Mouse (Mus musculus) heart, embryonic 13.5 days (tissue): ENCODE results near the gene Rpusd4. TPM values are rescaled to one million over a fixed set of nuclear protein-coding genes. Genes with fewer than 3 reads are reported as not detected.

Experiments used
- ATAC-seq: fragments of 200-750 bp; cut with Nextera tagmentation; 2 replicates; pipeline ENCODE4 v1.8.0; 2017; ENCODE audit warnings: moderate TSS enrichment; ENCODE audit not compliant: insufficient number of reproducible peaks, low FRiP score, low TSS enrichment; ENCODE audit errors: extremely low read depth
- H3K27ac ChIP-seq: fragments of 300-500 bp; sonication (generic); replicated peaks from 2 replicates; pipeline ENCODE4 v1.5.1; 2015; ENCODE audit warnings: moderate library complexity, mild to moderate bottlenecking, inconsistent platforms
- H3K27me3 ChIP-seq: fragments of 300-500 bp; sonication (generic); replicated peaks from 2 replicates; pipeline ENCODE4 v1.6.1; 2015; ENCODE audit warnings: mild to moderate bottlenecking, inconsistent platforms
- H3K36me3 ChIP-seq: fragments of 300-500 bp; sonication (generic); 2 replicates; pipeline ENCODE4 v1.6.1; 2015; ENCODE audit warnings: mild to moderate bottlenecking, inconsistent platforms
- H3K4me1 ChIP-seq: fragments of 300-500 bp; sonication (generic); 2 replicates; pipeline ENCODE4 v1.6.1; 2015; ENCODE audit warnings: inconsistent platforms
- H3K4me2 ChIP-seq: fragments of 300-500 bp; sonication (generic); 2 replicates; pipeline ENCODE4 v1.6.1; 2015; ENCODE audit warnings: inconsistent platforms, mild to moderate bottlenecking, moderate library complexity
- H3K4me3 ChIP-seq: fragments of 300-500 bp; sonication (generic); 2 replicates; pipeline ENCODE4 v1.5.1; 2015; ENCODE audit warnings: moderate library complexity, mild to moderate bottlenecking, inconsistent platforms
- H3K9ac ChIP-seq: fragments of 300-500 bp; sonication (generic); 2 replicates; pipeline ENCODE4 v1.6.1; 2015; ENCODE audit warnings: inconsistent platforms, mild to moderate bottlenecking, moderate library complexity
- H3K9me3 ChIP-seq: fragments of 300-500 bp; sonication (generic); 2 replicates; pipeline ENCODE4 v1.6.1; 2016; ENCODE audit warnings: inconsistent platforms
- WGBS: fragments of 180-500 bp; shearing (Covaris S2); methylation state at CpG from one replicate; pipeline ENCODE4 v1.1.7; 2015; ENCODE audit warnings: mixed read lengths; 5-methylcytosine and 5-hydroxymethylcytosine counted together
- polyA plus RNA-seq: library from polyadenylated mRNA; unstranded; fragments of >200 nt; fragmentation: Nextera tagmentation; extraction: Ambion mirVana; gene quantifications from 2 replicates; pipeline ENCODE4 v1.2.1, GENCODE M21; 2015

Gene Rpusd4
- polyA plus RNA-seq, 1 experiment from 2014 or later: 19.4 TPM

DNA sequence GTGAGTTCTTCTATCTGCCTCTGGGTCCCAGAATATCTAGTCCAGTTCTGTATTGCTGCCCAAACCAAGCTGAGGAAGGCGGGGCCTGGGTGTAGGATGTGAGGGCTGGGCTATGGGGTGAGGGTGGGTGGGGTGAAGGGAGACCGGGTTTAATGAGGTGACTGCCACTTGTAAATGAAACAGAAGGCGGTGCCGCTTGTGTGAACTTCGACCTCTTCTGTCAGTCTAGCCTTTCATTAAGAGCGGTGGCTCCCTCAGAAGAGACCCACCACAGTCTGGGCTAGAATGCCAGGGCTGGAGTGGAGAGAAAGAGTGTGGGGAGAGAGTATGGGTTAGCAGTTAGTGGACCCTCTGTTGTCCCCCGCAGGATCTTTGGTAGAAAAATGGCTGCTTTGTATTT is 22.3 kb downstream of the Rpusd4 start:
- Histone ChIP-seq H3K27me3 (no peaks in the 10 kb centered on the region), H3K9me3 (no peaks in the 10 kb centered on the region), H3K36me3 (no peaks in the 10 kb centered on the region), H3K4me1 (peaks cover 16% of the 10 kb centered on the region), H3K9ac (no peak overlapping the region), H3K27ac (no peak overlapping the region), H3K4me3 (no peak overlapping the region), H3K4me2 (no peak overlapping the region)
- no peak for ATAC-seq
- 49% methylated on average over 7 of the region's 7 CpGs for WGBS

DNA sequence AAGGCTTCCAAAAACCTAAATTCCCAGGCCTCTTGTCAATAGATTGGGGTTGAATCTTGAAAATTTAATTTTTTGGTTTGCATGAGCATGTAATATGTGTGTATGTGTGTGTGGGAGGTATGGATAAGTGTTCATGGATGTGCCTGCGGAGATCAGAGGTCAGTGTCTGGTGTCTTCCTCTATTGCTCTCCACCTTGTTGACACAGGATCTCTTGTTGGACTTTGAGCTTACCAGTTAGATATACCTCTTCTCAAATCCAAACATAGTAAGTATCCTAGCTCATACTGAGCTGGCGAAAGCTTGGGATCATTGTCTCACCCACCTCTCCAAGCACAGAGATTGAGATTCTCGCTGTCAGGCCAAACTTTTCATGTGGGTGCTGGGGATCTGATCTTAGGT is 22.8 kb downstream of the Rpusd4 start:
- H3K27ac ChIP-seq: no peak overlapping the region
- no peaks in the 10 kb centered on the region for H3K36me3 ChIP-seq
- H3K9me3 ChIP-seq: no peaks in the 10 kb centered on the region
- H3K9ac ChIP-seq: no peak overlapping the region
- H3K4me3 ChIP-seq: no peak overlapping the region
- no peak overlapping the region for H3K4me2 ChIP-seq
- no peak for ATAC-seq
- WGBS: 83% methylated on average over 3 of the region's 3 CpGs
- no peaks in the 10 kb centered on the region for H3K27me3 ChIP-seq
- peaks cover 16% of the 10 kb centered on the region for H3K4me1 ChIP-seq

DNA sequence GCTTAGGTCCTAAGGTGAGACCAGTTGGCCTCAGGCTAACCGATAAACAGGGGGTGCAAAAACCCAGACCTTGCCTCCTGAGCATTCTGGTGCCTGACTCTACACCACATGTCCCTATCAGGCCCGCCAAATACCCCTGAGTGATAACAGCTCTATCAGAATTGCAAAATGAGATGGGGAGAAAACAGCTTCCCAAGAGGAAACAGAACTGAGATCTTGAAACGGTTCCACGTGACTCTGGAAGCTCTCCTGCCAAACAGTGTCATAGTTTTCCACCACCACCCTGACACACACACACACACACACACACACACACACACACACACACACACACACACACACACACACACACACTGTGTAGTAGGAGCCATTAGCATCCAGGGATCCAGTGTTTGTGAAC is 23.3 kb downstream of the Rpusd4 start:
- no peaks in the 10 kb centered on the region for H3K9me3 ChIP-seq
- no peak overlapping the region for H3K4me2 ChIP-seq
- no peak for ATAC-seq
- H3K4me1 ChIP-seq: peaks cover 16% of the 10 kb centered on the region
- H3K9ac ChIP-seq: no peak overlapping the region
- no peaks in the 10 kb centered on the region for H3K36me3 ChIP-seq
- H3K4me3 ChIP-seq: no peak overlapping the region
- WGBS: 21% methylated on average over 4 of the region's 4 CpGs
- no peak overlapping the region for H3K27ac ChIP-seq
- H3K27me3 ChIP-seq: no peaks in the 10 kb centered on the region

- Histone ChIP-seq H3K36me3 (no peaks in the 10 kb centered on the region), H3K27me3 (no peaks in the 10 kb centered on the region), H3K4me1 (0 out of 2 replicates have a peak, but pooled peaks cover 8% of the 10 kb centered on the region), H3K9me3 (0 out of 2 replicates have a peak, but pooled peaks cover 7% of the 10 kb centered on the region), H3K4me2 (no peak overlapping the region), H3K4me3 (no peak overlapping the region), H3K9ac (no peak overlapping the region), H3K27ac (no peak overlapping the region)
- no peak for ATAC-seq
- 73% methylated on average over 5 of the region's 5 CpGs for WGBS
Measured at GRCm38 (mm10) chr9:35293465-35293864, 25.8 kb downstream of the Rpusd4 start.

DNA sequence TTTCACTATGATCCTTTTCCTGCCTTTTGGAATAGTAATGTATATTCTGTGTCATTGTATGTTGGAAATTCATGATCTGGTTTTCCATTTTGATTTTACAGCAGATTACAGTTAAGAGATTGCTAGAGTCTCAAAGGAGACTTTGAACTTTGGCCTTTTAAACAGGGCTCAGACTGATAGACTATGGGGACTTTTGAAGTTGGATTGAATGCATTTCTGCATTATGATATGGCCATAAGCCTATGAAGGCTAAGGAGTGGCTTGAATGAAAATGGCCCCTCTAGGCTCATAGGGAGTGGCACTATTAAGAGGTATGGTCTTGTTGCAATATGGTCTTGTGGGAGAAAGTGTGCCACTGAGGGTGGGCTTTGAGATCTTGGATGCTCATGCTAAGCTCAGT is 30.1 kb downstream of the Rpusd4 start:
- Histone ChIP-seq H3K9ac (no peak overlapping the region), H3K36me3 (no peaks in the 10 kb centered on the region), H3K27ac (no peak overlapping the region), H3K9me3 (0 out of 2 replicates have a peak, but pooled peaks cover 7% of the 10 kb centered on the region), H3K4me1 (0 out of 2 replicates have a peak, but pooled peaks cover under 1% of the 10 kb centered on the region), H3K4me2 (no peak overlapping the region), H3K27me3 (no peaks in the 10 kb centered on the region), H3K4me3 (no peak overlapping the region)
- no peak for ATAC-seq

DNA sequence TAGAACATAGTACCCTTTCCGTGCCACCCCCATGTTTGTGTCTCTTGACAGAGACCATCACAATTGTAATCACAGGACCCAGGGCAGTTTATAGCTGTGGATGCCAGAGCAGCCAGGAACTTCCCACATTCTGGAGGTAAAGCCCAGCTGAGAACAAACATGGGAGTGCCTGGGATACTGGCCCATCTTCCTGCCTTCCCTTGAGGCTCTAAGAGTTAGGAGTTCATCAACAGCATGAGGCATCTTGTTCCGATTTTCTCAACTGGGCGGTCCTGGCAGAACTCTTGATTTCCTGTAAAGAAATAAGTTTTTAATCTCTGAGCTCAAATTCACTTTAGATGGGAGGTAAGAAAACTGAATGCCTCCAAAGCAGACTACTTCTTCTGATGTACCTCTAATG is 34.5 kb downstream of the Rpusd4 start:
- H3K9me3 ChIP-seq: no peaks in the 10 kb centered on the region
- no peaks in the 10 kb centered on the region for H3K4me1 ChIP-seq
- no peak overlapping the region for H3K27ac ChIP-seq
- no peak overlapping the region for H3K4me3 ChIP-seq
- ATAC-seq: no peak
- 90% methylated on average over 3 of the region's 3 CpGs for WGBS
- no peaks in the 10 kb centered on the region for H3K36me3 ChIP-seq
- H3K27me3 ChIP-seq: no peaks in the 10 kb centered on the region
- H3K9ac ChIP-seq: no peak overlapping the region
- no peak overlapping the region for H3K4me2 ChIP-seq

DNA sequence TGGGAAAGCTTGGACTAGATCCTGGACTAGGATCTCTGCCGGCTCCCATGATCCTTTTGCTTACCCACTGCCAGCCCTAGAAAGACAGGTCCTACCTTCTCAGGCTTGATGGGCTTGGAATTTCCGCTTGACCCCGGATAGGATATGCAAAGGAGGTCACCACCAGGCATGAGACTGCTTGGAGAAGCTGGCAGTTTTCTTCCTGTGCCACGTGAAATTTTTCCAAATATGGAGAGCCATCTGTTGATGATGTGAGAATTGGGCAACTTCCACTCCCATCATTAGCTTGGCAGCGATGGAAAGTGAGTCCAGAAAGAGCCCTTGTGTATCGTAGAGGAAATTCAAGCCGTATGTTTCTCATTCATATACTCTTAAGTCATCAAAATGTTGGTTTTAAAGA is 39.8 kb downstream of the Rpusd4 start:
- Histone ChIP-seq H3K4me3 (no peak overlapping the region), H3K4me1 (0 out of 2 replicates have a peak, but pooled peaks cover under 1% of the 10 kb centered on the region), H3K9me3 (no peaks in the 10 kb centered on the region), H3K27me3 (no peaks in the 10 kb centered on the region), H3K4me2 (no peak overlapping the region), H3K27ac (no peak overlapping the region), H3K36me3 (no peaks in the 10 kb centered on the region), H3K9ac (no peak overlapping the region)
- 69% methylated on average over 7 of the region's 7 CpGs for WGBS
- no peak for ATAC-seq

DNA sequence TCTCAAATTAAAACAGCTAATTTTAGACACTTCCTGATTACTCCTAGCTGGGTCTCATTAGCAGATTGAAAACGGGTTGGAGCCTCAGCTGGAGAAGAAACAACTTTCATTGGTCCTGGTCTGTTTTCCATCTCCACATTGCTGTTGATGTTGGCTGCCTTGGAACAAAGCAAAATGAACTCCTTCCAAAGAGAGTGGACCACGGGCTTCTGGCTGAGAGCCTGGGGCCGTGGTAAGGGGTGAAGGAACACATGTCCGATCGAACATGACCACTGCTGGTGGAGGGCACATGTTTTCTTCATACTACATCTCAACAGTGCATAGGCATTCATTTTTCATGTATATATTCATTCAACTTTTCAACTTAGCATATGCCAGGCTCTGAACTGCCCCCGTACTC is 42.7 kb downstream of the Rpusd4 start:
- 72% methylated on average over 6 of the region's 6 CpGs for WGBS

GRCm38 (mm10) chr9:35312516-35312915 is 44.9 kb downstream of the Rpusd4 start:
- H3K4me3 ChIP-seq: no peak overlapping the region
- no peak overlapping the region for H3K4me2 ChIP-seq
- no peaks in the 10 kb centered on the region for H3K36me3 ChIP-seq
- no peak overlapping the region for H3K27ac ChIP-seq
- no peak overlapping the region for H3K9ac ChIP-seq
- no peaks in the 10 kb centered on the region for H3K9me3 ChIP-seq
- H3K27me3 ChIP-seq: no peaks in the 10 kb centered on the region
- 62% methylated on average over 3 of the region's 3 CpGs for WGBS
- peaks cover 37% of the 10 kb centered on the region for H3K4me1 ChIP-seq
- ATAC-seq: no peak

More for the DNA sequence above, 42.7 kb downstream of the Rpusd4 start:
- Histone ChIP-seq H3K27ac (no peak overlapping the region), H3K27me3 (no peaks in the 10 kb centered on the region), H3K9me3 (no peaks in the 10 kb centered on the region), H3K36me3 (no peaks in the 10 kb centered on the region), H3K9ac (no peak overlapping the region), H3K4me1 (peaks cover 24% of the 10 kb centered on the region), H3K4me2 (no peak overlapping the region), H3K4me3 (no peak overlapping the region)
- no peak for ATAC-seq

DNA sequence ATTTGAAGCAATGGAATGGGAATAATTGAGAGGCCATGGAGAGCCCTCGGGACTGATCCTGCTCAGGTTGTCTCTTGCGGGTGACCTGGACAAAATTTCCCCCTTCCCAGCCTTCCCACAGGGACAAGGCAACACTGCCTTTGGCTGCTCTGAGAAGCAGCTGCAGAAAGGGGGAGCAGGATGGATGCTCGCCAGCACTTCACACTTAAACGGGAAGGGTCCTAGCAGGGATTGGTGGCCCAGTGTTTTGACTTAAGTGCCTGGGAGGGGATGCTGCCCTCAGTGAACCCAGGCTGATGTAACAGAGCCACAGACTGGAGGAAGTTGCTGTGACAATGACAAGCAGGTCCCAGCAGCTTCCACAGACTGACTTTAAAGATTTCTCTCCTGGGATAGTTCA is 45.9 kb downstream of the Rpusd4 start:
- Histone ChIP-seq H3K4me1 (peaks cover 47% of the 10 kb centered on the region), H3K9ac (peak overlapping the region; percentile 29; the same call in 1 of the 2 replicates), H3K36me3 (no peaks in the 10 kb centered on the region), H3K27ac (no peak overlapping the region), H3K4me3 (no peak overlapping the region), H3K4me2 (no peak overlapping the region), H3K9me3 (no peaks in the 10 kb centered on the region), H3K27me3 (no peaks in the 10 kb centered on the region)
- WGBS: 27% methylated on average over 4 of the region's 4 CpGs
- no peak for ATAC-seq

- ATAC-seq: no peak
- Histone ChIP-seq H3K27ac (no peak overlapping the region), H3K36me3 (no peaks in the 10 kb centered on the region), H3K4me2 (no peak overlapping the region), H3K27me3 (no peaks in the 10 kb centered on the region), H3K4me1 (peaks cover 51% of the 10 kb centered on the region), H3K4me3 (no peak overlapping the region), H3K9me3 (no peaks in the 10 kb centered on the region), H3K9ac (no peak overlapping the region)
- 43% methylated on average over 1 of the region's 1 CpGs for WGBS
Measured at GRCm38 (mm10) chr9:35314254-35314653, 46.6 kb downstream of the Rpusd4 start.

DNA sequence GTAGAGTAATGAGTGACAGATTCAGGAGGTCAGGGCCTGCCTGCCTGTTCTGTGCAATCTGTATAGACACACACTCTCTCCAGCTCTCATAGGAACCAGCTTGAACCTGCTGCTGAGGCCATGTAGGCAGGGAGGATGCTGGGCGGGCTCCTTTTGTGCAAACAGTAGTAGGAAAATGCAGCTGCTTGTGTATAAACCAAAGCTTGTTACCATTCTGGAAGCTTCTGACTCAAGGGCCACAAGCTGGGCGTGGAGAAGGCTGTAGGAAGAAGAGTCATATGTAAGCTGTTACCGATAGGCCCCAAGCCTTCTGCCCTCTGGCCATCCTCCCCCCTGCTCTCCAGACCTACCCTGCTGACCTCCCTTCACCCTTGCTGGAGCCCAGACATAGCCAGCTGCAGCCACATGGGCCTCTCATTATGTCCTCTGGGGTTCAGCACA is 49.1 kb downstream of the Rpusd4 start:
- no peak for ATAC-seq
- Histone ChIP-seq H3K36me3 (no peaks in the 10 kb centered on the region), H3K9me3 (no peaks in the 10 kb centered on the region), H3K4me3 (no peak overlapping the region), H3K27me3 (no peaks in the 10 kb centered on the region), H3K4me2 (no peak overlapping the region), H3K27ac (no peak overlapping the region), H3K9ac (peak overlapping the region; percentile 12; the same call in 1 of the 2 replicates), H3K4me1 (peaks cover 51% of the 10 kb centered on the region)
- 76% methylated on average over 3 of the region's 3 CpGs for WGBS
